Mouse (Mus musculus): ENCODE data around the gene Trim24.

- TF ChIP-seq CTCF (IDR thresholded peaks at IDR 0.05; ENCODE audit: borderline replicate concordance, insufficient read depth, low read length) (no peak), POLR2A (IDR thresholded peaks at IDR 0.05; ENCODE audit: low read depth, low read length) (no peak)
These were observed 13.3 kb upstream of the Trim24 start for GRCm38 (mm10) chr6:37857196-37857874.

All from embryonic fibroblast, embryonic 13.5 days (primary cell).